Mouse (Mus musculus) urinary bladder, postnatal 10 days (tissue): ENCODE data around the gene Catsperg1.
"Not testable (repeated sequence)": the region's sequence is repeated elsewhere in the genome, so short reads cannot be mapped to it uniquely, and the experiment has no call there.

Experiments
- DNase-seq: peaks from one replicate; pipeline ENCODE4 v3.0.0; 2022; ENCODE audit warnings: low spot score

Gene Catsperg1

GRCm38 (mm10) chr7:29170066-29170754, 43.6 kb downstream of the Catsperg1 start, which contains the start of the genes Ggn and Spred3:
Ggn (plus strand) TSS chr7:29170210.
Spred3 (minus strand) TSS chr7:29170411.
- DNase-seq = no peak

GRCm38 (mm10) chr7:29169231-29170065, 44.4 kb downstream of the Catsperg1 start:
- no peak for DNase-seq

GRCm38 (mm10) chr7:29168791-29169230, 45.0 kb downstream of the Catsperg1 start:
- no peak for DNase-seq

- no peak for DNase-seq
Measured at GRCm38 (mm10) chr7:29168121-29168695, 45.6 kb downstream of the Catsperg1 start.

- DNase-seq = no peak
Measured at GRCm38 (mm10) chr7:29167656-29168055, 46.2 kb downstream of the Catsperg1 start.

- no peak for DNase-seq
Measured at GRCm38 (mm10) chr7:29162750-29163525, 50.9 kb downstream of the Catsperg1 start.

GRCm38 (mm10) chr7:29162294-29162693, 51.5 kb downstream of the Catsperg1 start:
- DNase-seq = no peak

- no peak for DNase-seq
Measured at GRCm38 (mm10) chr7:29158264-29158663, 55.6 kb downstream of the Catsperg1 start.

- no peak for DNase-seq
Measured at GRCm38 (mm10) chr7:29155838-29156782, 57.7 kb downstream of the Catsperg1 start, which contains the start of gene Fam98c. Fam98c (minus strand) TSS chr7:29156234.

- DNase-seq = peak; percentile 54
Measured at GRCm38 (mm10) chr7:29155196-29155837, 58.5 kb downstream of the Catsperg1 start.

- DNase-seq = no peak
Measured at GRCm38 (mm10) chr7:29154018-29154720, 59.7 kb downstream of the Catsperg1 start.

- no peak for DNase-seq
Measured at GRCm38 (mm10) chr7:29151486-29151885, 62.3 kb downstream of the Catsperg1 start.

GRCm38 (mm10) chr7:29148771-29149170, 65.1 kb downstream of the Catsperg1 start:
- no peak for DNase-seq

- no peak for DNase-seq
Measured at GRCm38 (mm10) chr7:29146625-29147367, 67.0 kb downstream of the Catsperg1 start.

- no peak for DNase-seq
Measured at GRCm38 (mm10) chr7:29144006-29144405, 69.8 kb downstream of the Catsperg1 start.

- no peak for DNase-seq
Measured at GRCm38 (mm10) chr7:29141416-29141815, 72.4 kb downstream of the Catsperg1 start.

- DNase-seq = not testable (repeated sequence)
Measured at GRCm38 (mm10) chr7:29139237-29139636, 74.6 kb downstream of the Catsperg1 start.

GRCm38 (mm10) chr7:29137429-29137828, 76.4 kb downstream of the Catsperg1 start:
- no peak for DNase-seq
